Mouse (Mus musculus) stomach, postnatal 0 days (tissue): ENCODE measurements at regions not wholly inside any gene's neighbourhood (a gene's known extent, or its start where the extent isn't known, plus 50 kb on each side); places are given as distances from the start of the nearest gene placed in this dataset.

Experiments used
- CTCF ChIP-seq: IDR thresholded peaks from 2 replicates; pipeline ENCODE4 v1.5.1; 2016; ENCODE audit warnings: antibody characterized with exemption, low read depth, mild to moderate bottlenecking, moderate library complexity
- EP300 ChIP-seq: optimal IDR thresholded peaks from 2 replicates; pipeline ENCODE3; 2016; ENCODE audit warnings: antibody characterized with exemption

DNA sequence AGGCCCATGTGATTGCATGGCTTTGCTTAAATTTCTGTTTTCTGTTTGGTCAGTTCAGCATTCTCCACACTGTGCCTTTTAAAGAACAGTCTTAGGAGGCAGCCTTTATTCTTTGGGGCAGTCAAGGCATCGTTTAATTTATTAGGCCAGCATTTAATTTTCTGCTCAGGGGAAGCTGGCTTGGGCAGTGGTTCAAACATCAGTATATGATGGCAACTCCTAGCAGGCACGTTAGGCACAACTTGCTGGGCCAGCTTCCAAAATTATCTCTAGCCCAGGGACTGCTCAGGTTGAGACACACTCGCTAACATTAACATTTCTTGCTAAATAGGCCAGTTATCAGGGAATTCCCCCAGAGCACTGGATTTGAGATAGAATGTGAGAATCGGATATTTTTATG is 333.9 kb upstream of the Nr2f2 start:
- TF ChIP-seq CTCF, result no peak
- no peak for TF ChIP-seq EP300
